Mouse (Mus musculus): Measurements from ENCODE around the gene Zfp784. TPM values are rescaled to one million over a fixed set of nuclear protein-coding genes. Genes with fewer than 3 reads are reported as not detected.

Gene Zfp784
- total and polyA plus RNA-seq, 2 experiments from 2014 or later: 8.0 to 8.3 TPM

DNA sequence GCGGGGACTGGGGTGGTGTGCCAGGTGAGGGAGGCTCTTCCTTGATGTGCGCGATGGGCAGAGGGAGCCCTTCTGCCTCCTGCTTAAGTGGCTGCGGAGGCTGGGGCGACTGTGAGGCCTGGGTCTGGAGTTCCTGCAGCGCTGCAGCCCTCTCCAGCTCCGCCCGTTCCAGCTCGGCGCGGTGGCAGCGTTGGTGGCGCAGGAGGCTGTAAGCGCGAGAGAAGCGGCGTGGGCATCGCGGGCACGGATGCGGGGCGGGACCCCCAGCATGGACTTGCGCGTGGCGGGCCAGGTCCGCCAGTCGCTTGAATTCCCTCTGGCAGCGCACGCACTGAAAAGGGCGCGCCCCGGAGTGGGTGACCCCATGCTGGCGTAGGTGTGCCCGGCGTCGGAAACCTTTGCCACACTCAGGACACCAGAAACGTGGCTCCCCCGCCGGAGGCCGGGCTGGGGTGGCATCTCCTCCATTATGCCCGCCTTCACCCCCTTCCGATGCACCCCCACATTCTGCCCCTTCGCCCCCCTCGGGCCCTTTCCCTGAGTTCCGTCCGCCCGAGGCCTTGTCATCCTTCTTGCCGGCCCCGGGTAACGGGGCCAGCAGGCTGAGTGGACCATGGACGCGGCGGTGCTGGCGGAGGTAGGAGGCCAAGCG, 44.8 kb downstream of the Zfp784 start:
- H3K9me3 ChIP-seq (replicated peaks; ENCODE audit: control insufficient read depth, low read length): no peaks in the 10 kb centered on the region
- H3K4me3 ChIP-seq (ENCODE audit: low read depth, low read length): no peak overlapping the region
- no peak overlapping the region for H3K27ac ChIP-seq (ENCODE audit: low read depth)
- H3K27me3 ChIP-seq (ENCODE audit: control insufficient read depth, insufficient read depth, low read length): 0 out of 2 replicates have a peak, but pooled peaks cover 8% of the 10 kb centered on the region
- 56% methylated on average over 47 of the region's 55 CpGs for WGBS
- H3K4me1 ChIP-seq (ENCODE audit: control insufficient read depth, insufficient read depth): peaks cover 12% of the 10 kb centered on the region
- 0 out of 2 replicates have a peak overlapping the region, but pooled peaks have one; percentile 0 for H3K4me2 ChIP-seq (ENCODE audit: low read depth, low read length)
- no peak for ATAC-seq (ENCODE audit: insufficient read depth, low read depth)
- TF ChIP-seq CTCF (IDR thresholded peaks at IDR 0.05; ENCODE audit: low read depth): no peak
- TF ChIP-seq EP300 (IDR thresholded peaks at IDR 0.05; ENCODE audit: low read depth): no peak
- H3K36me3 ChIP-seq (replicated peaks; ENCODE audit: control insufficient read depth, insufficient read depth, low read length): peaks cover 14% of the 10 kb centered on the region
- no peak overlapping the region for H3K9ac ChIP-seq (replicated peaks; ENCODE audit: low read depth, low read length)
- no peak for DNase-seq (ENCODE audit: low spot score)

GRCm38 (mm10) chr7:4988250-4988649, 50.0 kb downstream of the Zfp784 start:
- no peak overlapping the region for H3K4me3 ChIP-seq (ENCODE audit: low read depth, low read length)
- peaks cover 10% of the 10 kb centered on the region for H3K36me3 ChIP-seq (replicated peaks; ENCODE audit: control insufficient read depth, insufficient read depth, low read length)
- TF ChIP-seq EP300 (IDR thresholded peaks at IDR 0.05; ENCODE audit: low read depth): no peak
- TF ChIP-seq CTCF (IDR thresholded peaks at IDR 0.05; ENCODE audit: low read depth): no peak
- no peak overlapping the region for H3K9ac ChIP-seq (replicated peaks; ENCODE audit: low read depth, low read length)
- H3K4me2 ChIP-seq (ENCODE audit: low read depth, low read length): no peak overlapping the region
- 0 out of 2 replicates have a peak, but pooled peaks cover 6% of the 10 kb centered on the region for H3K27me3 ChIP-seq (ENCODE audit: control insufficient read depth, insufficient read depth, low read length)
- H3K27ac ChIP-seq (ENCODE audit: low read depth): no peak overlapping the region
- no peaks in the 10 kb centered on the region for H3K9me3 ChIP-seq (replicated peaks; ENCODE audit: control insufficient read depth, low read length)
- DNase-seq (ENCODE audit: low spot score) (no peak), ATAC-seq (ENCODE audit: insufficient read depth, low read depth) (no peak; the same call in 1 of the 2 replicates)
- WGBS: 4% methylated on average over 2 of the region's 2 CpGs
- no peaks in the 10 kb centered on the region for H3K4me1 ChIP-seq (ENCODE audit: control insufficient read depth, insufficient read depth)

Other genes starting within 250 kb of the Zfp784 start
- 2.2 and 21.0 TPM in 2 replicates for gene Tmem238, start 248.8 kb downstream of the Zfp784 start, total RNA-seq (2014; rRNA removed; ENCODE audit: low replicate concordance)
- 8.0 and 8.6 TPM in 2 replicates for gene Tmem238, start 248.8 kb downstream of the Zfp784 start, polyA plus RNA-seq (2015; fragmentation: Nextera tagmentation; extraction: Ambion mirVana)
- gene Rpl28, start 245.6 kb downstream of the Zfp784 start, total RNA-seq (2014; rRNA removed; ENCODE audit: low replicate concordance): 141 and 173 TPM in 2 replicates
- 259 and 269 TPM in 2 replicates for gene Rpl28, start 245.6 kb downstream of the Zfp784 start, polyA plus RNA-seq (2015; fragmentation: Nextera tagmentation; extraction: Ambion mirVana)
- gene Ube2s, start 225.9 kb downstream of the Zfp784 start, total RNA-seq (2014; rRNA removed; ENCODE audit: low replicate concordance): 440 and 486 TPM in 2 replicates
- gene Ube2s, start 225.9 kb downstream of the Zfp784 start, polyA plus RNA-seq (2015; fragmentation: Nextera tagmentation; extraction: Ambion mirVana): 156 and 174 TPM in 2 replicates
- gene Shisa7, start 193.8 kb downstream of the Zfp784 start, total RNA-seq (2014; rRNA removed; ENCODE audit: low replicate concordance): 0.23 TPM in 1 of 2 replicates, not detected in the other
- gene Shisa7, start 193.8 kb downstream of the Zfp784 start, polyA plus RNA-seq (2015; fragmentation: Nextera tagmentation; extraction: Ambion mirVana): not detected in 2 replicates
- gene Isoc2b, start 168.2 kb downstream of the Zfp784 start, total RNA-seq (2014; rRNA removed; ENCODE audit: low replicate concordance): 1.4 and 20.0 TPM in 2 replicates
- 4.5 and 6.5 TPM in 2 replicates for gene Isoc2b, start 168.2 kb downstream of the Zfp784 start, polyA plus RNA-seq (2015; fragmentation: Nextera tagmentation; extraction: Ambion mirVana)
- 15.2 and 25.6 TPM in 2 replicates for gene Isoc2a, start 161.3 kb downstream of the Zfp784 start, total RNA-seq (2014; rRNA removed; ENCODE audit: low replicate concordance)
- 1.4 and 1.6 TPM in 2 replicates for gene Isoc2a, start 161.3 kb downstream of the Zfp784 start, polyA plus RNA-seq (2015; fragmentation: Nextera tagmentation; extraction: Ambion mirVana)
- gene Gm36210, start 131.9 kb downstream of the Zfp784 start, total RNA-seq (2014; rRNA removed; ENCODE audit: low replicate concordance): 0.88 TPM in 1 of 2 replicates, not detected in the other
- 0.08 and 0.12 TPM in 2 replicates for gene Gm36210, start 131.9 kb downstream of the Zfp784 start, polyA plus RNA-seq (2015; fragmentation: Nextera tagmentation; extraction: Ambion mirVana)
- 8.9 and 13.1 TPM in 2 replicates for gene Zfp628, start 123.2 kb downstream of the Zfp784 start, total RNA-seq (2014; rRNA removed; ENCODE audit: low replicate concordance)
- gene Zfp628, start 123.2 kb downstream of the Zfp784 start, polyA plus RNA-seq (2015; fragmentation: Nextera tagmentation; extraction: Ambion mirVana): 1.7 and 1.9 TPM in 2 replicates
- gene Nat14, start 116.4 kb downstream of the Zfp784 start, total RNA-seq (2014; rRNA removed; ENCODE audit: low replicate concordance): 2.0 and 4.2 TPM in 2 replicates
- gene Nat14, start 116.4 kb downstream of the Zfp784 start, polyA plus RNA-seq (2015; fragmentation: Nextera tagmentation; extraction: Ambion mirVana): 2.8 and 3.6 TPM in 2 replicates
- 3.5 and 5.0 TPM in 2 replicates for gene Ssc5d, start 112.7 kb downstream of the Zfp784 start, total RNA-seq (2014; rRNA removed; ENCODE audit: low replicate concordance)
- gene Ssc5d, start 112.7 kb downstream of the Zfp784 start, polyA plus RNA-seq (2015; fragmentation: Nextera tagmentation; extraction: Ambion mirVana): 1.1 and 1.2 TPM in 2 replicates
- 16.4 and 19.9 TPM in 2 replicates for gene Sbk2, start 74.0 kb downstream of the Zfp784 start, total RNA-seq (2014; rRNA removed; ENCODE audit: low replicate concordance)
- 22.0 and 24.3 TPM in 2 replicates for gene Sbk2, start 74.0 kb downstream of the Zfp784 start, polyA plus RNA-seq (2015; fragmentation: Nextera tagmentation; extraction: Ambion mirVana)
- 3.2 and 3.9 TPM in 2 replicates for gene Sbk3, start 67.3 kb downstream of the Zfp784 start, total RNA-seq (2014; rRNA removed; ENCODE audit: low replicate concordance)
- 2.7 and 4.1 TPM in 2 replicates for gene Sbk3, start 67.3 kb downstream of the Zfp784 start, polyA plus RNA-seq (2015; fragmentation: Nextera tagmentation; extraction: Ambion mirVana)
- 8.3 and 15.0 TPM in 2 replicates for gene Zfp579, start 42.3 kb downstream of the Zfp784 start, total RNA-seq (2014; rRNA removed; ENCODE audit: low replicate concordance)
- 25.4 and 30.6 TPM in 2 replicates for gene Zfp579, start 42.3 kb downstream of the Zfp784 start, polyA plus RNA-seq (2015; fragmentation: Nextera tagmentation; extraction: Ambion mirVana)
- 11.0 and 15.6 TPM in 2 replicates for gene Zfp524, start 24.0 kb downstream of the Zfp784 start, total RNA-seq (2014; rRNA removed; ENCODE audit: low replicate concordance)
- 12.5 and 15.1 TPM in 2 replicates for gene Zfp524, start 24.0 kb downstream of the Zfp784 start, polyA plus RNA-seq (2015; fragmentation: Nextera tagmentation; extraction: Ambion mirVana)
- 37.2 and 56.9 TPM in 2 replicates for gene Fiz1, start 23.7 kb downstream of the Zfp784 start, total RNA-seq (2014; rRNA removed; ENCODE audit: low replicate concordance)
- 14.4 and 14.7 TPM in 2 replicates for gene Fiz1, start 23.7 kb downstream of the Zfp784 start, polyA plus RNA-seq (2015; fragmentation: Nextera tagmentation; extraction: Ambion mirVana)
- not detected in 2 replicates for gene Gm44973, start 22.9 kb downstream of the Zfp784 start, total RNA-seq (2014; rRNA removed; ENCODE audit: low replicate concordance)
- 0.75 and 1.1 TPM in 2 replicates for gene Gm44973, start 22.9 kb downstream of the Zfp784 start, polyA plus RNA-seq (2015; fragmentation: Nextera tagmentation; extraction: Ambion mirVana)
- 17.6 and 24.9 TPM in 2 replicates for gene Zfp865, start 18.1 kb downstream of the Zfp784 start, total RNA-seq (2014; rRNA removed; ENCODE audit: low replicate concordance)
- gene Zfp865, start 18.1 kb downstream of the Zfp784 start, polyA plus RNA-seq (2015; fragmentation: Nextera tagmentation; extraction: Ambion mirVana): 1.8 and 2.0 TPM in 2 replicates
- 1.0 and 2.8 TPM in 2 replicates for gene Ccdc106, start 17.9 kb downstream of the Zfp784 start, total RNA-seq (2014; rRNA removed; ENCODE audit: low replicate concordance)
- 0.33 and 0.85 TPM in 2 replicates for gene Ccdc106, start 17.9 kb downstream of the Zfp784 start, polyA plus RNA-seq (2015; fragmentation: Nextera tagmentation; extraction: Ambion mirVana)
- gene 4632433K11Rik, start 4.3 kb downstream of the Zfp784 start, total RNA-seq (2014; rRNA removed; ENCODE audit: low replicate concordance): 0.99 TPM in 1 of 2 replicates, not detected in the other
- not detected in 2 replicates for gene 4632433K11Rik, start 4.3 kb downstream of the Zfp784 start, polyA plus RNA-seq (2015; fragmentation: Nextera tagmentation; extraction: Ambion mirVana)
- gene Zfp580, start 13.1 kb upstream of the Zfp784 start, total RNA-seq (2014; rRNA removed; ENCODE audit: low replicate concordance): 15.0 TPM in 1 of 2 replicates, not detected in the other
- 14.7 and 16.6 TPM in 2 replicates for gene Zfp580, start 13.1 kb upstream of the Zfp784 start, polyA plus RNA-seq (2015; fragmentation: Nextera tagmentation; extraction: Ambion mirVana)
- 95.2 and 99.1 TPM in 2 replicates for gene U2af2, start 23.7 kb upstream of the Zfp784 start, total RNA-seq (2014; rRNA removed; ENCODE audit: low replicate concordance)
- gene U2af2, start 23.7 kb upstream of the Zfp784 start, polyA plus RNA-seq (2015; fragmentation: Nextera tagmentation; extraction: Ambion mirVana): 38.0 and 39.3 TPM in 2 replicates
- gene Epn1, start 41.8 kb upstream of the Zfp784 start, total RNA-seq (2014; rRNA removed; ENCODE audit: low replicate concordance): 208 and 236 TPM in 2 replicates
- 53.0 and 56.4 TPM in 2 replicates for gene Epn1, start 41.8 kb upstream of the Zfp784 start, polyA plus RNA-seq (2015; fragmentation: Nextera tagmentation; extraction: Ambion mirVana)
- gene Rfpl4, start 78.5 kb upstream of the Zfp784 start, total RNA-seq (2014; rRNA removed; ENCODE audit: low replicate concordance): not detected in 2 replicates
- not detected in 2 replicates for gene Rfpl4, start 78.5 kb upstream of the Zfp784 start, polyA plus RNA-seq (2015; fragmentation: Nextera tagmentation; extraction: Ambion mirVana)
- 0.35 and 1.1 TPM in 2 replicates for gene Rasl2-9, start 87.5 kb upstream of the Zfp784 start, total RNA-seq (2014; rRNA removed; ENCODE audit: low replicate concordance)
- gene Rasl2-9, start 87.5 kb upstream of the Zfp784 start, polyA plus RNA-seq (2015; fragmentation: Nextera tagmentation; extraction: Ambion mirVana): 4.4 and 6.5 TPM in 2 replicates
- gene Vmn1r55, start 111.2 kb upstream of the Zfp784 start, total RNA-seq (2014; rRNA removed; ENCODE audit: low replicate concordance): not detected in 2 replicates
- gene Vmn1r55, start 111.2 kb upstream of the Zfp784 start, polyA plus RNA-seq (2015; fragmentation: Nextera tagmentation; extraction: Ambion mirVana): not detected in 2 replicates
- gene Vmn1r56, start 158.3 kb upstream of the Zfp784 start, total RNA-seq (2014; rRNA removed; ENCODE audit: low replicate concordance): not detected in 2 replicates
- gene Vmn1r56, start 158.3 kb upstream of the Zfp784 start, polyA plus RNA-seq (2015; fragmentation: Nextera tagmentation; extraction: Ambion mirVana): not detected in 2 replicates
- not detected in 2 replicates for gene Vmn1r57, start 180.0 kb upstream of the Zfp784 start, total RNA-seq (2014; rRNA removed; ENCODE audit: low replicate concordance)
- gene Vmn1r57, start 180.0 kb upstream of the Zfp784 start, polyA plus RNA-seq (2015; fragmentation: Nextera tagmentation; extraction: Ambion mirVana): not detected in 2 replicates

All from heart, postnatal 0 days (tissue).